Mouse (Mus musculus) cerebellum, postnatal 10 days (tissue): ENCODE measurements at regions not wholly inside any gene's neighbourhood (a gene's known extent, or its start where the extent isn't known, plus 50 kb on each side); places are given as distances from the start of the nearest gene placed in this dataset.
A peak's percentile ranks its signal among the peaks of the same experiment; 100 is the strongest.

ENCODE experiments used
- DNase-seq, 2 experiments: peaks; one replicate each; pipeline ENCODE4 v3.0.0; 2021; ENCODE audit warnings: mixed read lengths in 2 of 2

- peak in 1 of 2 experiments; percentile 43 for DNase-seq
Measured at GRCm38 (mm10) chr17:31776949-31777607, 78.5 kb downstream of the Sik1 start.

- DNase-seq: no peak
Measured at GRCm38 (mm10) chr17:31777751-31778150, 77.9 kb downstream of the Sik1 start.

GRCm38 (mm10) chr17:31779466-31779865 lies 76.1 kb downstream of the Sik1 start:
- no peak for DNase-seq

- DNase-seq: no peak
Measured at GRCm38 (mm10) chr17:31782251-31782650, 73.4 kb downstream of the Sik1 start.

GRCm38 (mm10) chr17:31783071-31783470 lies 72.5 kb downstream of the Sik1 start:
- DNase-seq: no peak

- DNase-seq: no peak
Measured at GRCm38 (mm10) chr17:31788316-31788715, 67.3 kb downstream of the Sik1 start.

GRCm38 (mm10) chr17:31789068-31789583 lies 66.5 kb downstream of the Sik1 start:
- no peak for DNase-seq

- peak; percentile 40 to 46 for DNase-seq
Measured at GRCm38 (mm10) chr17:31789906-31790279, 65.7 kb downstream of the Sik1 start.

GRCm38 (mm10) chr17:31790280-31791063 lies 65.1 kb downstream of the Sik1 start:
- DNase-seq: peak; percentile 58 to 71

GRCm38 (mm10) chr17:31791656-31792055 lies 63.9 kb downstream of the Sik1 start:
- DNase-seq: no peak

- DNase-seq: no peak
Measured at GRCm38 (mm10) chr17:31793040-31793439, 62.6 kb downstream of the Sik1 start.

GRCm38 (mm10) chr17:31793521-31793920 lies 62.1 kb downstream of the Sik1 start:
- DNase-seq: peak; percentile 32 to 47

- no peak for DNase-seq
Measured at GRCm38 (mm10) chr17:31793964-31794363, 61.6 kb downstream of the Sik1 start.
